Mouse (Mus musculus) urinary bladder, postnatal 25 days (tissue): Measurements from ENCODE around the gene Ggt7.
"Not testable (repeated sequence)": the region's sequence is repeated elsewhere in the genome, so short reads cannot be mapped to it uniquely, and the experiment has no call there.

Source experiments
- DNase-seq: peaks from one replicate; pipeline ENCODE4 v3.0.0; 2022; ENCODE audit warnings: low spot score

Ggt7 gene

DNA sequence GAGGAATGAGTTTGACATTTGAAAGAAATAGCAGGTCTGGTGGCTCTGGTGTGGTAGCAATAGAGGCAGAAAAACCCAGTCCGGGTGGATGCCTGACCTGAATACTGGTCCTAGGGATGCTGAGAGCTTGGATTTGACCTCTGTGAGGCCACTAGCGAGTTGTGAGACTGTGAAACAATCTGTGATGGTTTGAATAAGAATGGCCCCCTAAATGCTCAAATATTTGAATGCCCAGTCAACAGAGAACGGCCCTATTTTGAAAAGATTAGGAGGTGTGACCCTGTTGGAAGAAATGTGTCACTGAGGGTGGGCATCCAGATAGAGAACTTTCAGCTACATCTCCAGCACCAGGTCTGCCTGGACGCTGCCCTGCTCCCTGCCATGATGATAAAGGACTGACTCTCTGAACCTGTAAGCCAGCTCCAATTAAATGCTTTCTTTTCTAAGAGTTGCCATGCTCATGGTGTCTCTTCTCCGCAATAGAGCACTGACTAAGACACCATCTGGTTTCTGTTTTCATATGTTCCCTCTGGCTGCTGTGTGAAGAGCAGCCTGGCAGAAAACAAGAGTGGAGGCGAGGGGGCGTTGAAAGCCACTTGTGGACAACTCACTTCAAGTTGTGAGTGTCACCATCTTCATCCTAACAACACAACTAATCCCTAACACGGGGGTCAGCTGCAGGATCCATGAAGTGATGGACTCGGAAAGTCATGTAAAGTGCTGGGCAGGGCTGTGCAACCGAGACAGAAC, 10.1 kb downstream of the Ggt7 start:
- DNase-seq: no peak

GRCm38 (mm10) chr2:155505811-155506210, 12.2 kb downstream of the Ggt7 start:
- DNase-seq: no peak

DNA sequence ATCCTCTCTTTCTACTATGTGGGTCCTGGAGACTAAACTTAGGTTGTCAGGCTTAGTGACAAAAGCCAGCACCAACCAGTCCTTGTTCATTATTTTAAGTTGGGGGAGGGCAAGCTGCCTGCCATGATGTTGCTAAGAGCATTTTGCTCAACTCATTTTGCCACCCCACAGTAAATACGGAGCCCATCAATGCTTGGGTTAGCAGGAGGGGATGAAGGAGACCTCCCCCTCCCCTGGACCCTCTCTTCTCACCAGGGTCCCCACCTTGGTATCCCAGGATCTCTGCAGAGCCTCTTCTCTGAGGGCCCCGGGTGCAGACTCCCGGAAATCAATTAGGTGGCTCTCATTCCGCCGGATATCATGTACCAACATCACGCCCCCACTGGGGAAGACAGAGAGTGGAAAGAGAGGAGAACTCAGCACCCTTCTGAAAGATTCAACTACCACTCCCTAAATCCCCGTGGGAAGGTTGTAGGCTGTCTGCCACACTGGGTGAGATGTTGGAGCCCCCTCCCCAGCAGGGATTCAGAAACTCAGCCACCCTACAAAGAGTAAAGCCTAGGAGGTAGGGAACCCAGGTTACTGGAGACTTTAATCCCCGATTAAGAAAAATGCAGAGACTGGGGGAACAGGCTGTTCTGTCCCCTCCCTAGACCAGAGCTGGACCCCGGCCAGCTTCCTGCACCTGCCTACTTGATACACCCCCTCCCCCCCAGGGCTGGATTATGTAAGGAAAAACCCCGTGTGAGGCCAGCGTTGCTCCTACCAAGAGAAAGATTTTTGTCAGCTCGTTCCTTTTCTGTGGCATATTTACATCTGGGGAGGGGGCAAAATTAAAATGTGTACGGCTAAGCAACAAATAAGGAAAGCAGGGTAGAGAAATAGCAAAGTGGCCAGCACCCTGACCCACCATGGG, 13.3 kb downstream of the Ggt7 start:
- no peak for DNase-seq

DNA sequence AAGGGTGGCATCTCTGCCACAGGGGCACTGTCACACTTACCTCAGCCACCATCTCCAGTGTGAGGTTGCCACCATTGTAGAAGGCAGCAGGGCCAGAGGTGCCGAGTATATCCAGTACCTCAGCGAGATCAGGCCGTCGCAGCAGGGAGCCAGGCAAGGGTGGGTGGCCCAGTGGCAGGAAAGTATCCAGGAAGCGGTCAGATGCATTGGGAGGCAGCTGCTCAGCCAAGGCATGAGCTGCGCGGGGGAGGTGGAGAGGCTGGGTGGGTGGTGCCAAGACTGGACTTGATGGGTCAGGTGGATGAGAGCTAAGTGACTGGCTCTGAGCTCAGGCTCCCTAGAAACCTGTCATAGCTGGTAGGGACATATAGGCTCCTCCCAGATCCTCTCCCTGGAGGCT, 15.4 kb downstream of the Ggt7 start:
- no peak for DNase-seq

GRCm38 (mm10) chr2:155490998-155491397, 27.0 kb downstream of the Ggt7 start:
- no peak for DNase-seq

GRCm38 (mm10) chr2:155482021-155482420, 36.0 kb downstream of the Ggt7 start:
- peak; percentile 52 for DNase-seq

DNA sequence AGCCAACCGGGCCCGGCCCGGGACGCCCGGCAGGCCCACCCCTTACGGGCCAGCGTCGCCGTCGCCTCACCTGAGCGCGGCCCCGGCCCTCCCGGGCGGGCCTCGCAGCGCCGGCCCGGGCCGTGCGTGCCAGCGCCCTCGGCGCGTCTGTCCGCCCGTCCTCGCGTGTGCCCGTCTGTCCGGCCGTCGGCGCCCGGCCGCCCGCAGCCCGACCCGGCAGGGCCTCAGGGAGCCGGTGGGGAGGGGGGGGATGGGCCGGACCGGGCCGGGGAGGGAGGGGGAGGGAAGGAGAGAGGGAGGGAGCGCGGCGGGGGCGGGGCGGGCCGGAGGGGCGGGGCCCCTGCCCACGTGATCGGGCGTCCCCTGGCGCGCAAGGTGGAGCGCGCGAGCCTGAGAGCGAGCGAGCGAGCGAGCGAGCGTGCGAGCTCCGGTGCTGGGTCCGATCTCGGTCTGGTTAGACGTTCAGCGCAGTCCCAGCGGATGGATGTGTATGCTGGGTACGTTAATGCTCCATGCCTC, 44.4 kb downstream of the Ggt7 start, which contains the start of gene Ncoa6:
Gene Ncoa6, minus strand, starts transcription at position 325 of the 519 bp plus-strand sequence.
- DNase-seq: peak; percentile 61

GRCm38 (mm10) chr2:155472671-155473569, 45.1 kb downstream of the Ggt7 start:
- DNase-seq: peak; percentile 29

DNA sequence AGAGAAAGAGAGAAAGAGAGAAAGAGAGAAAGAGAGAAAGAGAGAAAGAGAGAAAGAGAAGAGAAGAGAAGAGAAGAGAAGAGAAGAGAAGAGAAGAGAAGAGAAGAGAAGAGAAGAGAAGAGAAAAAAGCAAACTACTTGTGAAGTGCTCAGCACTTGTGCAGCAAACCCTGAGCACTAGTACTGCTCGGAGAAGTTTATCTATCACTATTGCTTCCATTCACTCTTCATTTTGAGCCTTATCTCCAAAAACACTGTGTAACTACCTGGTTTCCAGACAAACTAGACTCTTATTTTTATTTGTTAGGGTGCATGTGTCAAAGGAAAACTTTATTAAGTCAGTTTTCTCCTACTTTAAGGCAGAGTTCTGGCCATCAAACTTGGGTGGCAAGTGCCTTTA, 51.2 kb downstream of the Ggt7 start:
- no peak for DNase-seq

- no peak for DNase-seq
These were observed 64.4 kb downstream of the Ggt7 start for GRCm38 (mm10) chr2:155453591-155453990.

DNA sequence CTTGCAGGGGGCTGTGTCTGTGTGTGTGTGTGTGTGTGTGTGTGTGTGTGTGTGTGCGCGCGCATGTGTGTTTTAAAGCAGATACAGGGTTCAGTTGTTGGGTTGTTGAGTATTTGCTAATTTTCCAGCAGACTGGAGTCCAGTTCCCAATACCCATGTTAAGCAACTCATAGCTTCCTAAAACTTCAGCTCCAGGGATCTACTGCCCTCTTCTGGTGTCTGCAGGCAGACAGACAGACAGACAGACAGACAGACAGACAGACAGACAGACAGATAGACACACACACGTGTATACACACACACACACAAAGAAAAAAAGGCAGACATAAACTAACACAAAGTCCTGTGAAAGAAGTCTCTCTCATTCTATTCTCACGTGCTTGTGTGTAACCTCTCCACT, 66.8 kb downstream of the Ggt7 start:
- no peak for DNase-seq

DNA sequence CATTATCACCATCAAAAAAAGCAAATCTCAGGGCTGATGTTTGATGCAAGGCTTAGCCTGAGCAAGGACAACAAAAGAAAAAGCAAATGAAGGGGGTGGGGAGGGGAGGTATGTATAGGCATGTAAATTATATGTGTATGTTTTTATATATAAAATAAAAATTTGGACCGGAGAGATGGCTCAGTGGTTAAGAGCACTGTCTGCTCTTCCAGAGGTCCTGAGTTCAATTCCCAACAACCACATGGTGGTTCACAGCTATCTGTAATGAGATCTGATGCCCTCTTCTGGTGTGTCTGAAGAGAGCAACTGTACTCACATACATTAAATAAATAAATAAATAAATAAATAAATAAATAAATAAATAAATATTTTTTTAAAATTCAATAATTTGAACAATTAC, 70.1 kb downstream of the Ggt7 start:
- not testable (repeated sequence) for DNase-seq

GRCm38 (mm10) chr2:155443446-155443845, 74.6 kb downstream of the Ggt7 start:
- DNase-seq: no peak

GRCm38 (mm10) chr2:155442916-155443315, 75.1 kb downstream of the Ggt7 start:
- DNase-seq: no peak
